Mouse (Mus musculus) cortical plate, adult 2 months (tissue): ENCODE data around the gene Gpr182. TPM values are rescaled to one million over a fixed set of nuclear protein-coding genes. Genes with fewer than 3 reads are reported as not detected.
A peak's percentile ranks its signal among the peaks of the same experiment; 100 is the strongest.

ENCODE experiments used
- H3K27ac ChIP-seq: fragments of 200-500 bp; 2 replicates; pipeline ENCODE4 v1.5.1; 2012; ENCODE audit warnings: low read length, control low read depth, inconsistent platforms; ENCODE audit not compliant: insufficient read depth
- H3K4me1 ChIP-seq: fragments of 200-500 bp; 2 replicates; pipeline ENCODE4 v1.6.1; 2011; ENCODE audit warnings: low read length; ENCODE audit not compliant: control insufficient read depth, insufficient read depth
- H3K4me3 ChIP-seq: fragments of 200-500 bp; 2 replicates; pipeline ENCODE4 v1.5.1; 2011; ENCODE audit warnings: mild to moderate bottlenecking, low read length, control low read depth; ENCODE audit not compliant: insufficient read depth
- CTCF ChIP-seq: fragments of 200-500 bp; IDR thresholded peaks from 2 replicates; pipeline ENCODE4 v1.5.1; 2011; ENCODE audit warnings: mild to moderate bottlenecking, control low read depth, low read length; ENCODE audit not compliant: insufficient read depth; ENCODE audit errors: extremely low read depth
- POLR2A ChIP-seq: fragments of 200-500 bp; IDR thresholded peaks from 2 replicates; pipeline ENCODE4 v1.6.1; 2011; ENCODE audit warnings: mild to moderate bottlenecking, low read length, control low read depth; ENCODE audit not compliant: insufficient read depth; ENCODE audit errors: extremely low read depth
- polyA plus RNA-seq: library from polyadenylated mRNA; depleted of rRNA; stranded (reverse); fragments of >200 nt; gene quantifications from 2 replicates; pipeline ENCODE4 v1.2.3, GENCODE M21; 2012

The Gpr182 gene
- polyA plus RNA-seq, 1 experiment = 1.4 TPM

GRCm38 (mm10) chr10:127755770-127756468, 4.4 kb upstream of the Gpr182 start:
- H3K4me1 ChIP-seq = no peaks in the 10 kb centered on the region
- no peak overlapping the region for H3K27ac ChIP-seq
- TF ChIP-seq POLR2A (no peak), CTCF (no peak)
- H3K4me3 ChIP-seq = 0 out of 2 replicates have a peak overlapping the region, but pooled peaks have one; percentile 17

DNA sequence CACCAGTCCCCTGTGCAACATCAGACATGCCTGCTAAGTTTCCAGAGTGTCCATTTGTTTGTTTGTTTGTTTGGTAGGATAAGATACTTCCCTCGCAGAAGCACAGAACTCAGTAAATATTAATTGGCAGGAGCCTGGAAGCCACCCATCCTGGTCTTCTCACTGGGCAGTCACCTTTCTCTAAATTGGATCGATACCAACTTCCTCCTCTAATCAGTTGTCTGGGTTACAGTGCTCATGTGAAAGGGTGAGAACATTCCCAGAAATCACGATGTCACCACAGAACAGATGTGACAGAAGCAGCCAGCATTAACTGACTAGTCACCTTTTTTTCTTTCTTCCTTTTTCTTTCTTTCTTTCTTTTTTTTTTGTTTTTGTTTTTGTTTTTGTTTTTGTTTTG, 3.7 kb upstream of the Gpr182 start:
- H3K4me3 ChIP-seq = no peak overlapping the region
- H3K27ac ChIP-seq = no peak overlapping the region
- TF ChIP-seq POLR2A (no peak), CTCF (no peak)
- no peaks in the 10 kb centered on the region for H3K4me1 ChIP-seq

DNA sequence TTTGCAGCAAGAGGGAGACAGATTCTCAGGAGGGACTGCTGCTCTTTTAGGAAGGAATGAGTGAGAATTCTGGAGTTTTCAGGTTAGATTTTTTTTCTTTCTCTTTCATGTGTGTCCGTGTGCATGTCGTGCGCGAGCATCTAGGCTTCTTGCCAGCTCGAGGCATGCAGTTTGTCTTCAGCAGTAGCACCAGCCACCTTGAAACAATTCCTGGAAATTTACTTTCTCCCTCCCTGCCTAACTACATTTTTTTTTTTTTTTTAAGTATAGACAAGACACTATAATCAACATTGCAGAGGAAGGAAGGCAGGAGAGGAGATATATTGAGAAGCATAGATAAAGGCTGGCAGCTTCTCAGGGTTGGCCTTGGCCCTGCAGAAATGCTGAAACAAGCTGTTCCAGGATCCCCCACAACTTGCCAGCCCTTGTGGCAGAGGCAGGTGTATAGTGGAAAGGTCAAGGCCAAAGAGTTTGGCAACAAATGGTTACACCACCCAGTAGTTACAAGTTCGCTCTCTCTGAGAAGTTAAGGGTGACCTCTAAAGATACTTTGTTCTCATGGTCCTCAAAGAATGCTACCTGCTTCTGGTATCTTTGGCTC, 3.1 kb upstream of the Gpr182 start:
- peaks cover 2% of the 10 kb centered on the region; the same call in 1 of the 2 replicates for H3K4me1 ChIP-seq
- H3K27ac ChIP-seq = no peak overlapping the region
- TF ChIP-seq CTCF = no peak
- no peak for TF ChIP-seq POLR2A
- H3K4me3 ChIP-seq = no peak overlapping the region

GRCm38 (mm10) chr10:127750136-127750777, 1.3 kb downstream of the Gpr182 start:
- TF ChIP-seq POLR2A = no peak
- no peak for TF ChIP-seq CTCF

GRCm38 (mm10) chr10:127748847-127749612, 2.5 kb downstream of the Gpr182 start:
- TF ChIP-seq CTCF (no peak), POLR2A (no peak)
- peaks cover 2% of the 10 kb centered on the region; the same call in 1 of the 2 replicates for H3K4me1 ChIP-seq
- no peak overlapping the region; the same call in 1 of the 2 replicates for H3K4me3 ChIP-seq

More at GRCm38 (mm10) chr10:127750136-127750777, 1.3 kb downstream of the Gpr182 start:
- Histone ChIP-seq H3K27ac (no peak overlapping the region), H3K4me1 (peaks cover 2% of the 10 kb centered on the region; the same call in 1 of the 2 replicates), H3K4me3 (peak overlapping the region; percentile 16)

DNA sequence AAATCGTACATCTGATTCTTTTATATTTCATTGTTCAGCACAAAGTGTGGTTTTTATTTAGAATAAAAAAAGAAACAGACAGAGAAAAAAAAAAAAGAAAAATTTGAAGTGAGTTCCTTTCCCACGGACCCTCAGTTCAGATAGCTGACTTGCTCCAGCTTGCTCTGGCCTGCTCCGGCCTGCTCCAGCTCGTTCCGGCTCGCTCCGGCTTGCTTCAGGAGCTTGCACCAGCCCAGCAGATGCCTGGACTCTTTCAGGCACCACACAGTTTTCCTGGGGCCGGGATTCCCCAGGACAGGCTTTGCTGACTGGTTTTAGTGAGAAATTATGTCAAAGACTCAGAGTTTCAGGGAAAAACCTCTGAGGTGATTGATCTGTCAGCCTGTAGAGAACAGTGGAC, 4.3 kb downstream of the Gpr182 start:
- H3K27ac ChIP-seq = no peak overlapping the region
- H3K4me1 ChIP-seq = peaks cover 2% of the 10 kb centered on the region; the same call in 1 of the 2 replicates
- TF ChIP-seq POLR2A (no peak), CTCF (no peak)
- H3K4me3 ChIP-seq = no peak overlapping the region

More at GRCm38 (mm10) chr10:127748847-127749612, 2.5 kb downstream of the Gpr182 start:
- H3K27ac ChIP-seq = no peak overlapping the region

- TF ChIP-seq POLR2A (no peak), CTCF (no peak)
- Histone ChIP-seq H3K4me3 (no peak overlapping the region), H3K27ac (no peak overlapping the region), H3K4me1 (peaks cover 2% of the 10 kb centered on the region; the same call in 1 of the 2 replicates)
Measured at GRCm38 (mm10) chr10:127745886-127746285, 5.6 kb downstream of the Gpr182 start.

DNA sequence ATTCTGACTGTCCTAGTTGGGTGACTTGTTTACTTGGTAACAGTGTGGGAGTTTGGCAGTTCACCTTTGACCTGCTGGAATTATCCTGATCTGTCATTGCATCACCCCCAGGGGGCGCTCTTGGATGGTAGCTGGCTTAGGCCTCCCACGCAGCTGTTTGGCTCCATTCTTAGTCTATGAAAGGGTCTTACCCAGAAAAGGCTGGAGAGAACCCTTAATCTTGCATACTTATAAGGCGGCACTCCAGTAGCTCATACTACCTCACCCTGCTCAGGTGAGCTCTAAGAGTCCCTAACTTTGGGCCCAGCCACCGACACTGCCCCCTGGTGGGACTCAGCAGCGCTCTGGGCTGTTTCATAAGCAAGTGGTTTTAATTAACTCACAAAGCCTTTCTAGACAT, 6.9 kb downstream of the Gpr182 start:
- H3K27ac ChIP-seq = no peak overlapping the region
- no peaks in the 10 kb centered on the region for H3K4me1 ChIP-seq
- TF ChIP-seq CTCF (peak; percentile 37), POLR2A (no peak)
- no peak overlapping the region for H3K4me3 ChIP-seq

DNA sequence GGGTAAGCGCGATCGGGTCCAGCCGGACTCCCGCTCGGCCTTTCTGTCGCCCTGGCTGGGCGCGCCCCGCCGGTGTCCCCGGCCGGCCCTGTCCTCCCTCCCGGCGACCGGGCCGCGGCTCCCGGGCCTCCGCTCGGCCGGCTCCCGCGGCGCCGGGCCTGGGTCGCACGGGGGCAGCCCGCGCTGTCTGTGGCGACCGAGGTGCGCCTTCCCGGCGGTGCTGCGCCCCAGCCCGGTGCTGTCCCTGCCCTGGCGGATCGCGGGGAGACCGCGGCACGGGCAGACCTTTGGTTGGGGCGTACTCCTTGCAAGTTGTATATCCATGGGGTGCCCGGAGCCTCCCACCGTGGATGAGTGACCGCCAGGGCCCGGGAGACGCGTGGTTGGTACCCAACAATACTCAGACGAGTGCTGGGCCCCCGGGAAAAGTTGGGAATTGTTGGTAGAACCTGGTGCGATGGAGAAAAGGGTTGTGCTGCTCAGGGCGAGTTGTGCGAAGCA, 11.8 kb downstream of the Gpr182 start:
- H3K4me3 ChIP-seq = peak overlapping the region; percentile 74
- TF ChIP-seq POLR2A (no peak), CTCF (no peak)
- no peak overlapping the region for H3K27ac ChIP-seq
- no peaks in the 10 kb centered on the region for H3K4me1 ChIP-seq
